Mouse (Mus musculus) spleen, adult 2 months (tissue): ENCODE data around the gene Hectd4.

Experiments
- CTCF ChIP-seq: fragments of 200-500 bp; IDR thresholded peaks from 2 replicates; pipeline ENCODE4 v1.5.1; 2011; ENCODE audit warnings: mild to moderate bottlenecking, inconsistent platforms; ENCODE audit not compliant: insufficient read depth, insufficient read length, insufficient replicate concordance; ENCODE audit errors: extremely low read depth
- POLR2A ChIP-seq: fragments of 200-500 bp; IDR thresholded peaks from 2 replicates; pipeline ENCODE4 v1.6.1; 2011; ENCODE audit warnings: low read depth, low read length, inconsistent platforms

DNA sequence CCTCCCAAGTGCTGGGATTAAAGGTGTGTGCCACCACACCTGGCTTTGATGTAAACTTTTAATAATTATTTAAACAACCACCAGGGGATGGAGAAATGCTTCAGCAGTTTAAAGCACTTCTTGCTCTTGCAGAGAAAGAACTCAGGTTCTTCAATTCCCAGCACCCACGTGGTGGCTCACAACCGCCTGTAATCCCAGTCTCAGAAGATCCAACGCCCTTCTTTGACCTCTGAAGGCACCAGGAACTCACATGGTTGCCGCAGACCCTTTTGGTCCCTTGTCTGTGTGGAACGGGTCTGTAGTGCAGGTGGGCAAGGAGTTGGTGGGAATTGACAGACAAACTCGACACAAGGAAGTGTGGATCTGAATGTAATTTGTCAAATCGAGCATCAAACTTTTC, 5.3 kb upstream of the Hectd4 start:
- TF ChIP-seq CTCF = no peak
- no peak for TF ChIP-seq POLR2A
